Mouse (Mus musculus): Measurements from ENCODE around the gene Oxct1.

DNA sequence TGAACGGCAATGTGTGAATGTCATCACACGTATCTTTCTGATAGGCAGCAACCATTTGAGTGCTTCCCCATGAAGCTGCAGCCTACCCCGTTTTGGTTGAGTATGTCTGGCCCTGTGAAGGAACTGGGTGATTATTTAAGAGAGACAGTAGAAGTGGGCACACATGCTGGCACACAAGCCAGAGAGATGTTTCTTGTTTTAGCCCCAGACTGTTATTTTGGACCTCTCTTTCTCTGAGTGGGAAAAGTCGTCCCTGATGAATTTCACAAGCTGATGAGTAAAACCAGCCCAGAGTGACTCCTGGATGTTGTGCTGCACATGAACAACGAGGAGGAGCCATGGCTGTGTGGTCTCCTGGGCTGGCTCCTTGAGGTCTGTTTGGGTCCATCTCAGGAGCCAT lies 37.4 kb downstream of the Oxct1 start:
- TF ChIP-seq CTCF (IDR thresholded peaks at IDR 0.05) (no peak), POLR2A (IDR thresholded peaks at IDR 0.05; ENCODE audit: insufficient read depth, low read depth, low read length) (no peak)
